Mouse (Mus musculus) cortical plate, adult 2 months (tissue): ENCODE data around the gene Gemin4. TPM values are rescaled to one million over a fixed set of nuclear protein-coding genes. Genes with fewer than 3 reads are reported as not detected.
A peak's percentile ranks its signal among the peaks of the same experiment; 100 is the strongest.

ENCODE experiments used
- H3K27ac ChIP-seq: fragments of 200-500 bp; 2 replicates; pipeline ENCODE4 v1.5.1; 2012; ENCODE audit warnings: low read length, control low read depth, inconsistent platforms; ENCODE audit not compliant: insufficient read depth
- H3K4me1 ChIP-seq: fragments of 200-500 bp; 2 replicates; pipeline ENCODE4 v1.6.1; 2011; ENCODE audit warnings: low read length; ENCODE audit not compliant: control insufficient read depth, insufficient read depth
- H3K4me3 ChIP-seq: fragments of 200-500 bp; 2 replicates; pipeline ENCODE4 v1.5.1; 2011; ENCODE audit warnings: mild to moderate bottlenecking, low read length, control low read depth; ENCODE audit not compliant: insufficient read depth
- CTCF ChIP-seq: fragments of 200-500 bp; IDR thresholded peaks from 2 replicates; pipeline ENCODE4 v1.5.1; 2011; ENCODE audit warnings: mild to moderate bottlenecking, control low read depth, low read length; ENCODE audit not compliant: insufficient read depth; ENCODE audit errors: extremely low read depth
- POLR2A ChIP-seq: fragments of 200-500 bp; IDR thresholded peaks from 2 replicates; pipeline ENCODE4 v1.6.1; 2011; ENCODE audit warnings: mild to moderate bottlenecking, low read length, control low read depth; ENCODE audit not compliant: insufficient read depth; ENCODE audit errors: extremely low read depth
- polyA plus RNA-seq: library from polyadenylated mRNA; depleted of rRNA; stranded (reverse); fragments of >200 nt; gene quantifications from 2 replicates; pipeline ENCODE4 v1.2.3, GENCODE M21; 2012

Gene Gemin4
- polyA plus RNA-seq, 1 experiment = 6.6 TPM

- TF ChIP-seq POLR2A (no peak), CTCF (no peak)
- Histone ChIP-seq H3K4me3 (no peak overlapping the region), H3K4me1 (no peaks in the 10 kb centered on the region; the same call in 1 of the 2 replicates), H3K27ac (no peak overlapping the region)
Measured at GRCm38 (mm10) chr11:76196977-76197469, 20.4 kb downstream of the Gemin4 start.

GRCm38 (mm10) chr11:76196275-76196976 lies 21.0 kb downstream of the Gemin4 start:
- Histone ChIP-seq H3K27ac (no peak overlapping the region), H3K4me3 (no peak overlapping the region), H3K4me1 (no peaks in the 10 kb centered on the region; the same call in 1 of the 2 replicates)
- TF ChIP-seq CTCF (no peak), POLR2A (no peak)

- H3K4me1 ChIP-seq = no peaks in the 10 kb centered on the region
- no peak for TF ChIP-seq POLR2A
- no peak for TF ChIP-seq CTCF
- H3K4me3 ChIP-seq = no peak overlapping the region
- H3K27ac ChIP-seq = no peak overlapping the region
Measured at GRCm38 (mm10) chr11:76186908-76187307, 30.6 kb downstream of the Gemin4 start.

- H3K27ac ChIP-seq = no peak overlapping the region
- no peaks in the 10 kb centered on the region for H3K4me1 ChIP-seq
- no peak for TF ChIP-seq CTCF
- TF ChIP-seq POLR2A = no peak
- no peak overlapping the region for H3K4me3 ChIP-seq
Measured at GRCm38 (mm10) chr11:76183745-76184144, 33.7 kb downstream of the Gemin4 start.

GRCm38 (mm10) chr11:76180146-76180540 lies 37.3 kb downstream of the Gemin4 start:
- TF ChIP-seq CTCF (no peak), POLR2A (no peak)
- Histone ChIP-seq H3K4me3 (peak overlapping the region; percentile 91), H3K27ac (no peak overlapping the region)

GRCm38 (mm10) chr11:76179495-76180145 lies 37.8 kb downstream of the Gemin4 start, which contains the start of the genes Vps53 and Fam57a:
Gene Vps53, minus strand, starts transcription at chr11:76179647.
Gene Fam57a, plus strand, starts transcription at chr11:76179671.
- Histone ChIP-seq H3K27ac (peak within 1 kb of the TSS; percentile 33), H3K4me3 (peak within 1 kb of the TSS; percentile 91), H3K4me1 (no peaks in the 10 kb centered on the region)
- TF ChIP-seq POLR2A = peak; percentile 49; the same call in 1 of the 2 replicates
- TF ChIP-seq CTCF = no peak

More at GRCm38 (mm10) chr11:76180146-76180540, 37.3 kb downstream of the Gemin4 start:
- H3K4me1 ChIP-seq = no peaks in the 10 kb centered on the region

GRCm38 (mm10) chr11:76178726-76179494 lies 38.6 kb downstream of the Gemin4 start:
- H3K4me3 ChIP-seq = peak overlapping the region; percentile 91
- H3K4me1 ChIP-seq = no peaks in the 10 kb centered on the region
- H3K27ac ChIP-seq = peak overlapping the region; percentile 33; the same call in 1 of the 2 replicates
- TF ChIP-seq CTCF = no peak
- 0 out of 2 replicates have a peak, but pooled peaks have one; percentile 22 for TF ChIP-seq POLR2A

GRCm38 (mm10) chr11:76170207-76170606 lies 47.3 kb downstream of the Gemin4 start:
- H3K27ac ChIP-seq = no peak overlapping the region
- H3K4me3 ChIP-seq = no peak overlapping the region
- H3K4me1 ChIP-seq = peaks cover 4% of the 10 kb centered on the region; the same call in 1 of the 2 replicates
- no peak for TF ChIP-seq POLR2A
- no peak for TF ChIP-seq CTCF

- no peak for TF ChIP-seq POLR2A
- TF ChIP-seq CTCF = no peak
- Histone ChIP-seq H3K27ac (no peak overlapping the region), H3K4me3 (no peak overlapping the region), H3K4me1 (peaks cover 4% of the 10 kb centered on the region; the same call in 1 of the 2 replicates)
Measured at GRCm38 (mm10) chr11:76168976-76169375, 48.5 kb downstream of the Gemin4 start.
